Mouse (Mus musculus): ENCODE data around the gene Smim6. TPM values are rescaled to one million over a fixed set of nuclear protein-coding genes. Genes with fewer than 3 reads are reported as not detected.

The Smim6 gene
- polyA plus RNA-seq, 1 experiment: 0.19 TPM

DNA sequence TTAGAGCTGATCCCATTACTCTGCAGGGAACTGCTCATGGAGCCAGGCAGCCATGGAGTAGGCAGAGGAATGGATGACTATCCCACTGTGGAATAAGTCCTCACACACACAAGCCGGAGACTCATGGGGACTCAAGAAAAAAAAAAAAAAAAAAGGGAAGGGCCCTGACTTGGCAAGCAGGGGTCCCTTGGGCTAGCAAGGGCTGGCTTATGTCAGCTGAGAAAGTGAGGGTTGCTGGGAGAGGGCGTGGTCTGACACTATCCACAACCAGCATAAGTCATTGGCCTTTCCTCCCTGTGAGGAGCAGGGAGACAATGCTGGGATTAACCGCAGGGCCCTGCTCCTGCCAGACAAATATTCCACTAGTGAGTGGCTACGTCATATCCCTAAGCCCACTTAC, 4.8 kb downstream of the Smim6 start:
- Histone ChIP-seq H3K27ac (ENCODE audit: insufficient read depth, low read length) (no peak overlapping the region), H3K36me3 (ENCODE audit: control insufficient read depth, insufficient read depth, low read length) (peaks cover 16% of the 10 kb centered on the region), H3K27me3 (ENCODE audit: control insufficient read depth, insufficient read depth, low read length) (no peaks in the 10 kb centered on the region), H3K4me3 (ENCODE audit: extremely low read depth, insufficient read depth, insufficient read length) (no peak overlapping the region), H3K4me1 (ENCODE audit: control insufficient read depth, insufficient read depth, insufficient read length) (no peaks in the 10 kb centered on the region)
- TF ChIP-seq CTCF (IDR thresholded peaks at IDR 0.05; ENCODE audit: extremely low read depth, insufficient read depth, insufficient read length, insufficient replicate concordance) (no peak), POLR2A (IDR thresholded peaks at IDR 0.05; ENCODE audit: low read depth, low read length) (no peak)
- WGBS: 97% methylated on average over 4 of the region's 4 CpGs
- no peak for DNase-seq (ENCODE audit: low read depth in 1 of 2, low spot score in 2 of 2)

DNA sequence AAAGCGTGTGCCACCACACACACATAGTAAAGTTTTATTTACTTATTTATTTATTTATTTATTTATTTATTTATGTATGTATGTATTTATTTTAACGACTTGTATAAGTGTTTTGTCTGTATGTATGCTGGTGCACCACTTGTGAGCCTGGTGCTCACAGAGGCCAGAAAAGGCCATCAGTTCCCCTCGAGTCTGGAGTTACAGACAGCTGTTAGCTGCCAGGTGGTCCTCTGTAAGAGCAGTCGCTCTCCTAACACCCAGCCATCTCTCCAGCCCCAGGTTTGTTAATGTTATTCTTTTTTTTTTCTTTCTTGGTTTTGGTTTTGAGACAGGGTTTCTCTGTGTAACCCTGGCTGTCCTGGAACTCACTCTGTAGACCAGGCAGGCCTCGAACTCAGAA, 6.8 kb downstream of the Smim6 start:
- TF ChIP-seq POLR2A (IDR thresholded peaks at IDR 0.05; ENCODE audit: low read depth, low read length) (no peak), CTCF (IDR thresholded peaks at IDR 0.05; ENCODE audit: extremely low read depth, insufficient read depth, insufficient read length, insufficient replicate concordance) (no peak)
- WGBS: 83% methylated on average over 5 of the region's 5 CpGs
- Histone ChIP-seq H3K4me1 (ENCODE audit: control insufficient read depth, insufficient read depth, insufficient read length) (no peaks in the 10 kb centered on the region), H3K27me3 (ENCODE audit: control insufficient read depth, insufficient read depth, low read length) (no peaks in the 10 kb centered on the region), H3K4me3 (ENCODE audit: extremely low read depth, insufficient read depth, insufficient read length) (no peak overlapping the region), H3K36me3 (ENCODE audit: control insufficient read depth, insufficient read depth, low read length) (peaks cover 15% of the 10 kb centered on the region), H3K27ac (ENCODE audit: insufficient read depth, low read length) (no peak overlapping the region)
- DNase-seq (ENCODE audit: low read depth in 1 of 2, low spot score in 2 of 2): no peak

DNA sequence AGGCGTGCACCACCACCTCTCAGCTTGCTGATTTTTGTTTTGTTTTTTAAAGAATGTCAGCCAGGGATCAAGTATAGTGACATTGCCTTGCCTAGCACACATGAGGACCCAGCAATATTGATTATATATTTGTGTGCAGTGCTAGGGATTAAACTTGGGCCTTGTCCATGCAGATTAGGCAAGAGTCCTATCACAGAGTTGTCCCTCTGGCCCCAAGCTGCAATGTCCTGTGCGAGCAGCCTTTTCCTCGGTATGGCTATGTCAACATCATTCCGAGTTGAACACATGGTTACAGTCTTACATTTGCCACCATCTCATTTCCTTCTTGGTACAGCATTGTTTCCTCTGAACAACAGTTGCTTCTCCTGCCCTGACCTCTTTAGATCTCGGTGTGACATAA, 7.3 kb downstream of the Smim6 start:
- no peak overlapping the region for H3K4me3 ChIP-seq (ENCODE audit: extremely low read depth, insufficient read depth, insufficient read length)
- H3K27ac ChIP-seq (ENCODE audit: insufficient read depth, low read length): no peak overlapping the region
- WGBS: 94% methylated on average over 5 of the region's 5 CpGs
- no peak for DNase-seq (ENCODE audit: low read depth in 1 of 2, low spot score in 2 of 2)
- peaks cover 15% of the 10 kb centered on the region for H3K36me3 ChIP-seq (ENCODE audit: control insufficient read depth, insufficient read depth, low read length)
- TF ChIP-seq CTCF (IDR thresholded peaks at IDR 0.05; ENCODE audit: extremely low read depth, insufficient read depth, insufficient read length, insufficient replicate concordance): no peak
- H3K4me1 ChIP-seq (ENCODE audit: control insufficient read depth, insufficient read depth, insufficient read length): no peaks in the 10 kb centered on the region
- no peaks in the 10 kb centered on the region for H3K27me3 ChIP-seq (ENCODE audit: control insufficient read depth, insufficient read depth, low read length)

DNA sequence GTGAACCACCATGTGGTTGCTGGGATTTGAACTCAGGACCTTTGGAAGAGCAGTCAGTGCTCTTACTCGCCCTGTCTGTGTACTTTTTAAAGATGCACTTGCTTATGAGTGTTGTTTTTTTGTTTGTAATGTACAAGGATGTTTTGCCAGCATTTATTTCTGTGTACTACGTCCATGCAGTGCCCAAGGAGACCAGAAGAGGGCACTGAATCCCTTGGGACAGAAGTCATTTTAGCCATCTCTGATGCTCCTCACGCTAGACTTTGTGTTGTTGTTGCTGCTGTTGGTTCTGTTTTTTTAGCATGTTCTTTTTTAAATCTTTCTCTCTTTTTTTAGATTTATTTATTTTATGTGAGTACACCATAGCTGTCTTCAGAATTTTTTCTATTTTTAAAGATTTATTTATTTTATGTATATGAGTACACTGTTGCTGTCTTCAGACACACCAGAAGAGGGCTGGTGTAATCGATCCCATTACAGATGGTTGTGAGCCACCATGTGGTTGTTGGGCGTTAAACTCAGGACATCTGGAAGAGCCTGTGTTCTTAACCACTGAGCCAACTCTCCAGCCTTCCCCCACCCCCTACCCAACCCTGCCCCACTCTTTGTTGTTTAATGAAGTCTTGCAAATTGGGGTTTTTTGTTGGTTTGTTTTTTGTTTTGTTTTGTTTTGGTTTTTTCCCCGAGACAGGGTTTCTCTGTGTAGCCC, 8.4 kb downstream of the Smim6 start:
- TF ChIP-seq POLR2A (IDR thresholded peaks at IDR 0.05; ENCODE audit: low read depth, low read length) (no peak), CTCF (IDR thresholded peaks at IDR 0.05; ENCODE audit: extremely low read depth, insufficient read depth, insufficient read length, insufficient replicate concordance) (peak; percentile 65; the same call in 1 of the 2 replicates)
- WGBS: 38% methylated on average over 6 of the region's 6 CpGs
- no peak overlapping the region for H3K4me3 ChIP-seq (ENCODE audit: extremely low read depth, insufficient read depth, insufficient read length)
- H3K27me3 ChIP-seq (ENCODE audit: control insufficient read depth, insufficient read depth, low read length): no peaks in the 10 kb centered on the region
- H3K36me3 ChIP-seq (ENCODE audit: control insufficient read depth, insufficient read depth, low read length): peaks cover 15% of the 10 kb centered on the region
- peak in 1 of 2 experiments; percentile 61 for DNase-seq (ENCODE audit: low read depth in 1 of 2, low spot score in 2 of 2)
- no peak overlapping the region for H3K27ac ChIP-seq (ENCODE audit: insufficient read depth, low read length)
- H3K4me1 ChIP-seq (ENCODE audit: control insufficient read depth, insufficient read depth, insufficient read length): no peaks in the 10 kb centered on the region

DNA sequence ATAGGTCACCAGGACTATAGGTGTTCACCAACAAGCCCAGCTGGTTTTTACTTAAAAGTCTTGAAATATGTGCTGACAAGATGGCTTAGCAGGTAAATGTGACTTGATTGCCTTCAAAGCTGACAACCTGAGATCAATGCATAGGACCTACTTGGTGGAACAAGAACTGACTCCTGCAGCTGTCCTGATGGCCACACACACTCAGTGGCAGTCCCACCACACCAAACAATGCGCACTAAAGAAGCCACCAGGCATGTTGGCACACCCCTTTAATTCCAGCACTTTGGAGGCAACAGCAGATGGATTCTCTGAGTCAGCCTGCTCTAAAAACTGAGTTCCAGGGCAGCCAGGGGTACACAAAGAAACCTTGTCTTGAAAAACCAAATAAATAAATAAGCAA, 10.2 kb downstream of the Smim6 start:
- no peak for TF ChIP-seq CTCF (IDR thresholded peaks at IDR 0.05; ENCODE audit: extremely low read depth, insufficient read depth, insufficient read length, insufficient replicate concordance)
- TF ChIP-seq POLR2A (IDR thresholded peaks at IDR 0.05; ENCODE audit: low read depth, low read length): no peak
- no peak for DNase-seq (ENCODE audit: low read depth in 1 of 2, low spot score in 2 of 2)
- no peaks in the 10 kb centered on the region for H3K27me3 ChIP-seq (ENCODE audit: control insufficient read depth, insufficient read depth, low read length)
- no peak overlapping the region for H3K4me3 ChIP-seq (ENCODE audit: extremely low read depth, insufficient read depth, insufficient read length)
- H3K36me3 ChIP-seq (ENCODE audit: control insufficient read depth, insufficient read depth, low read length): peaks cover 7% of the 10 kb centered on the region; the same call in 1 of the 2 replicates
- H3K4me1 ChIP-seq (ENCODE audit: control insufficient read depth, insufficient read depth, insufficient read length): no peaks in the 10 kb centered on the region
- H3K27ac ChIP-seq (ENCODE audit: insufficient read depth, low read length): no peak overlapping the region
- WGBS: 97% methylated on average over 1 of the region's 1 CpGs

DNA sequence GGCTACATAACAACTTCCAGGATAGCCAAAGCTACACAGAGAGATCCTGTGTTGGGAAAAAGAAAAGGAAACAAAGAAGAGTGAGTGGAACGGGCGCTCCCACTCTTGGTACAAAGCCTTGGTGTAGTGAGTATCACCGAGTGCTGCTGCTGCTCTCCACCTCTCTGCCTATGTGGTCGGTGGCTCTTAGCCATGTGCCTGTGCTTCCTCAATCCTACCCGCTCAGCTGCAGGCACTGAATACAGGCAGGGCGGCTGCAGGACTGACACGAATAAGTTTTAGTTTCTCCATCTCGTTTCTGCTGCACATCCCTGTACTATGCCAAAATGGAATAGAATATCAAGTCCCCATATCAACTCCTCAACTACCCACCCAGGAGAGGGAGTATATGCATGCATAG, 17.2 kb downstream of the Smim6 start:
- peak overlapping the region; percentile 81 for H3K27ac ChIP-seq (ENCODE audit: insufficient read depth, low read length)
- peak in 1 of 2 experiments; percentile 52 for DNase-seq (ENCODE audit: low read depth in 1 of 2, low spot score in 2 of 2)
- no peaks in the 10 kb centered on the region for H3K27me3 ChIP-seq (ENCODE audit: control insufficient read depth, insufficient read depth, low read length)
- TF ChIP-seq POLR2A (IDR thresholded peaks at IDR 0.05; ENCODE audit: low read depth, low read length) (no peak), CTCF (IDR thresholded peaks at IDR 0.05; ENCODE audit: extremely low read depth, insufficient read depth, insufficient read length, insufficient replicate concordance) (no peak)
- H3K4me1 ChIP-seq (ENCODE audit: control insufficient read depth, insufficient read depth, insufficient read length): peaks cover 14% of the 10 kb centered on the region
- 43% methylated on average over 8 of the region's 8 CpGs for WGBS
- H3K4me3 ChIP-seq (ENCODE audit: extremely low read depth, insufficient read depth, insufficient read length): no peak overlapping the region
- no peaks in the 10 kb centered on the region for H3K36me3 ChIP-seq (ENCODE audit: control insufficient read depth, insufficient read depth, low read length)

DNA sequence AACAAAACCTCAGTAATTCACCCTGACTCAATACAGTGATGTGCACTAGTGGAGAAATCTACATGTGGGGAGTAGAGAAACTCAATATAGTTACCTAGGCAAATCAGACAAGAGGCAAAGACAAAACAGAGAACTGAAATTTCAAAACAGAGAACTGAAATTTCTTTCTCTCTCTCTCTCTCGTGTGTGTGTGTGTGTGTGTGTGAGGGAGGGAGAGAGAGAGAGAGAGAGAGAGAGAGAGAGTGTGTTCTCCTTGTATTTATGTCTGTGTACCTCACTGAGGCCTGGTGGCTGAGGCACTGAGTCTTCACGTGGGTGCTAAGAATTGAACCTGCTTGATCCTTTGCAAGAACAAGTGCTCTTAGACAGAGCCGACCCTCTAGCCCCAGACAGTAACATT, 18.0 kb downstream of the Smim6 start:
- H3K4me1 ChIP-seq (ENCODE audit: control insufficient read depth, insufficient read depth, insufficient read length): peaks cover 14% of the 10 kb centered on the region
- H3K27ac ChIP-seq (ENCODE audit: insufficient read depth, low read length): peak overlapping the region; percentile 83
- H3K36me3 ChIP-seq (ENCODE audit: control insufficient read depth, insufficient read depth, low read length): no peaks in the 10 kb centered on the region
- no peak overlapping the region for H3K4me3 ChIP-seq (ENCODE audit: extremely low read depth, insufficient read depth, insufficient read length)
- peak; percentile 17 to 64 for DNase-seq (ENCODE audit: low read depth in 1 of 2, low spot score in 2 of 2)
- WGBS: 24% methylated on average over 3 of the region's 3 CpGs
- TF ChIP-seq CTCF (IDR thresholded peaks at IDR 0.05; ENCODE audit: extremely low read depth, insufficient read depth, insufficient read length, insufficient replicate concordance) (no peak), POLR2A (IDR thresholded peaks at IDR 0.05; ENCODE audit: low read depth, low read length) (no peak)
- no peaks in the 10 kb centered on the region for H3K27me3 ChIP-seq (ENCODE audit: control insufficient read depth, insufficient read depth, low read length)

Data from spleen, adult 2 months (tissue).